Mouse (Mus musculus) ES-Bruce4 (cell line): ENCODE data around the gene Mlxip.

Experiments
- CTCF ChIP-seq: IDR thresholded peaks from one replicate; pipeline ENCODE4 v1.8.1; 2011; ENCODE audit warnings: low read depth, low read length
- EP300 ChIP-seq: IDR thresholded peaks from 2 replicates; pipeline ENCODE4 v1.6.1; 2011; ENCODE audit warnings: low read depth, low read length; ENCODE audit not compliant: insufficient read depth
- POLR2A ChIP-seq: IDR thresholded peaks from one replicate; pipeline ENCODE4 v1.8.1; 2011; ENCODE audit warnings: low read length; ENCODE audit not compliant: insufficient read depth

DNA sequence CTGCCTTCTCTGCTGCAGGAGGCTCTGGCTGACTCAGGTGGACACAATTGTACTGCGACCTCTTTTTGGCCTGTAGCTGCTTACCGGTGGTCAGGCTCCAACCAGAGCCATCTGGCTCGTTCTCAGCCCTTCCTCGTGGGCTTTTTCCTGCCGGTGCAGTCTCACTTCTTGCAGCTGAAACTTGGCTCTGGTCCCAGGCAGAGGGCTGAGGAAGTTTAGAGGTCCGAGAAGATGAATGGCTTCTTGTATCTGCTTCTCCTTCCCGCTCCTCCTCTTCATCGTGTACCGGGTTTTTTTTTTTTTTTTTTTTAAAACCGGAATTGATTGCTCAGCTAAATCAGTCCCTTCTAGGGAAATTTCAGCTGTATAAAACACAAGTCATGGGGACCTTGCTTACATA lies 18.0 kb upstream of the Mlxip start:
- TF ChIP-seq CTCF (no peak), EP300 (no peak), POLR2A (no peak)
